Mouse (Mus musculus) G1E (cell line): ENCODE measurements around the gene Frmd5. TPM values are rescaled to one million over a fixed set of nuclear protein-coding genes. Genes with fewer than 3 reads are reported as not detected.
A peak's percentile ranks its signal among the peaks of the same experiment; 100 is the strongest.

Experiments used
- ATAC-seq: 2 replicates; pipeline ENCODE4 v1.8.0; 2016; ENCODE audit warnings: mild to moderate bottlenecking; ENCODE audit not compliant: insufficient number of reproducible peaks, poor library complexity, low FRiP score, severe bottlenecking; ENCODE audit errors: extremely low read depth
- DNase-seq: peaks from one replicate; pipeline ENCODE4 v3.0.0; 2012; ENCODE audit warnings: low spot score
- H3K27me3 ChIP-seq: 2 replicates; pipeline ENCODE4 v1.6.1; 2012; ENCODE audit warnings: mild to moderate bottlenecking, low read length, inconsistent platforms; ENCODE audit not compliant: insufficient read depth
- H3K36me3 ChIP-seq: replicated peaks from 2 replicates; pipeline ENCODE3; 2012; ENCODE audit warnings: mild to moderate bottlenecking, inconsistent platforms
- H3K4me1 ChIP-seq: 2 replicates; pipeline ENCODE4 v1.6.1; 2012; ENCODE audit warnings: low read depth, low read length, inconsistent platforms, mixed read lengths; ENCODE audit not compliant: insufficient read depth
- H3K4me3 ChIP-seq: 2 replicates; pipeline ENCODE4 v1.5.1; 2012; ENCODE audit warnings: low read depth, mild to moderate bottlenecking, inconsistent platforms, low read length, moderate library complexity, mixed read lengths
- H3K9me3 ChIP-seq: replicated peaks from 2 replicates; pipeline ENCODE4 v1.6.1; 2012; ENCODE audit warnings: inconsistent platforms
- CTCF ChIP-seq: IDR thresholded peaks from 2 replicates; pipeline ENCODE4 v1.5.1; 2012; ENCODE audit warnings: low read depth, low read length, inconsistent platforms, mixed read lengths
- GATA1 ChIP-seq: IDR thresholded peaks from 2 replicates; pipeline ENCODE4 v1.6.1; 2012; ENCODE audit warnings: borderline replicate concordance, low read length, inconsistent platforms, mixed read lengths
- GATA2 ChIP-seq: IDR thresholded peaks from 2 replicates; pipeline ENCODE4 v1.6.1; 2012; ENCODE audit warnings: low read depth, low read length, inconsistent platforms, borderline replicate concordance
- POLR2AphosphoS5 ChIP-seq: IDR thresholded peaks from 2 replicates; pipeline ENCODE4 v1.6.1; 2012; ENCODE audit warnings: low read depth, low read length, inconsistent platforms; ENCODE audit not compliant: insufficient replicate concordance
- TAL1 ChIP-seq: conservative IDR thresholded peaks from 2 replicates; pipeline ENCODE4 v1.6.1; 2012; ENCODE audit warnings: low read depth, low read length, inconsistent platforms, mixed read lengths
- polyA plus RNA-seq: library from polyadenylated mRNA; stranded (reverse); fragments of >175 nt; gene quantifications from 2 replicates; pipeline ENCODE4 v1.2.3, GENCODE M21; 2012
- total RNA-seq, 2 experiments: library from RNA; stranded (forward) in 1 of 2; stranded (reverse) in 1 of 2; fragments of 200-1000 nt in 1 of 2; fragments of >200 nt in 1 of 2; fragmentation: Nextera tagmentation in 1 of 2; gene quantifications; 2 replicates each; pipeline ENCODE4 v1.2.3; 2014 to 2017

Gene Frmd5
- total and polyA plus RNA-seq, 3 experiments = 12.8 to 79.4 (median 20.6) TPM

- H3K27me3 ChIP-seq = no peaks in the 10 kb centered on the region
- no peaks in the 10 kb centered on the region for H3K36me3 ChIP-seq
- no peak overlapping the region for H3K4me3 ChIP-seq
- H3K9me3 ChIP-seq = no peaks in the 10 kb centered on the region
- H3K4me1 ChIP-seq = peaks cover 6% of the 10 kb centered on the region
- DNase-seq (peak; percentile 9), ATAC-seq (no peak)
- TF ChIP-seq GATA2 (no peak), CTCF (peak; percentile 32; the same call in 1 of the 2 replicates)
Observed at GRCm38 (mm10) chr2:121695436-121695835, 111.5 kb downstream of the Frmd5 start.

- no peaks in the 10 kb centered on the region for H3K36me3 ChIP-seq
- ATAC-seq = no peak
- no peak for TF ChIP-seq POLR2AphosphoS5
Observed at GRCm38 (mm10) chr2:121688107-121688506, 118.8 kb downstream of the Frmd5 start.

DNA sequence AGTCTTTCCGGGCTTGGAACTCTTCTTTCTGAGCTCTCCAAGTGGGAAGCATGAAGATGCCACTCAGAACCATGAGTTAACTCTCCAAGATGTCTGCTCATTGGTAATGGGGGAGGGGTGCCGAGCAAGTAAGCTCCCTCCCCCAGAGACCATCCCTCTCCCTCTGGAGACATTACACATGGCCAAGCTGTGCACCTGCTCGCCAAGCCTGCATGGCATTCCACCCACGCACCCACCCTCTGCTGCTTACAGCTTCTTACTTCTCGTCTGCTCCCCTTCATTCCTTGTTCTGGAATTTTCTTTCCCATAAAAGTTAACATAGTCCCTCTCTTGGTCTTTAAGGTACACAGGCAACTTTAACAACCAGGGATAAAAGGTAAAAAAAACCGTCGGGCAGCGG lies 123.3 kb downstream of the Frmd5 start:
- TF ChIP-seq CTCF (no peak), GATA2 (no peak), GATA1 (no peak), POLR2AphosphoS5 (no peak), TAL1 (no peak)
- ATAC-seq (peak; percentile 22; the same call in 1 of the 2 replicates), DNase-seq (no peak)

More at GRCm38 (mm10) chr2:121688107-121688506, 118.8 kb downstream of the Frmd5 start:
- Histone ChIP-seq H3K4me3 (no peak overlapping the region), H3K27me3 (no peaks in the 10 kb centered on the region; the same call in 1 of the 2 replicates), H3K9me3 (no peaks in the 10 kb centered on the region), H3K4me1 (peaks cover 9% of the 10 kb centered on the region)
- no peak for DNase-seq

DNA sequence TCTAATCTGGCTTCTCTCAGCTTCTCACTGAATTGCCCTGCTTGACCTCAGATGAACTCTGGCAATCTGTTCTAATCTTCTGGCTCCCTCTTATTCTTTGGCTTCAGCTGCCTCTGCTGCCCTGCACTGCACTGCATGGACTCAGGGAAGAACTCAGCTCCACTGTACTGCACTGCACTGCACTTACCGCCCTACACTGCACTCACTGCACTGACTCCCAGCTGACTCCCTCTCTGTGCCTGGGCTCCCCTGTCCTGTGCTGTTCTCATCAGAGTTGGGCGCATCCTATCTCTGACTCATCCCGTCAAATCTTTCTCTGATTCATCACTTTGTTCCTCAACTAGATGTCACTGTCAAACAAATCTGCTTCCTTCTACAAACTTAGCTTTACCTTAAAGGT lies 124.5 kb downstream of the Frmd5 start:
- H3K27me3 ChIP-seq = no peaks in the 10 kb centered on the region; the same call in 1 of the 2 replicates
- peaks cover 3% of the 10 kb centered on the region for H3K9me3 ChIP-seq
- ATAC-seq (no peak), DNase-seq (no peak)
- no peaks in the 10 kb centered on the region for H3K36me3 ChIP-seq
- H3K4me1 ChIP-seq = peaks cover 18% of the 10 kb centered on the region
- no peak for TF ChIP-seq TAL1
- TF ChIP-seq GATA2 = no peak
- no peak for TF ChIP-seq CTCF
- no peak overlapping the region for H3K4me3 ChIP-seq

More for the DNA sequence above, 123.3 kb downstream of the Frmd5 start:
- H3K27me3 ChIP-seq = no peaks in the 10 kb centered on the region; the same call in 1 of the 2 replicates
- H3K4me3 ChIP-seq = no peak overlapping the region
- H3K9me3 ChIP-seq = peaks cover 3% of the 10 kb centered on the region
- peaks cover 13% of the 10 kb centered on the region for H3K4me1 ChIP-seq
- no peaks in the 10 kb centered on the region for H3K36me3 ChIP-seq

- DNase-seq (no peak), ATAC-seq (no peak)
- H3K9me3 ChIP-seq = peaks cover 3% of the 10 kb centered on the region
- H3K27me3 ChIP-seq = no peaks in the 10 kb centered on the region; the same call in 1 of the 2 replicates
- H3K4me3 ChIP-seq = no peak overlapping the region
- peaks cover 18% of the 10 kb centered on the region for H3K4me1 ChIP-seq
- no peaks in the 10 kb centered on the region for H3K36me3 ChIP-seq
- no peak for TF ChIP-seq GATA1
- no peak for TF ChIP-seq GATA2
- no peak for TF ChIP-seq CTCF
- no peak for TF ChIP-seq POLR2AphosphoS5
- TF ChIP-seq TAL1 = no peak
Observed at GRCm38 (mm10) chr2:121679711-121680110, 127.2 kb downstream of the Frmd5 start.

DNA sequence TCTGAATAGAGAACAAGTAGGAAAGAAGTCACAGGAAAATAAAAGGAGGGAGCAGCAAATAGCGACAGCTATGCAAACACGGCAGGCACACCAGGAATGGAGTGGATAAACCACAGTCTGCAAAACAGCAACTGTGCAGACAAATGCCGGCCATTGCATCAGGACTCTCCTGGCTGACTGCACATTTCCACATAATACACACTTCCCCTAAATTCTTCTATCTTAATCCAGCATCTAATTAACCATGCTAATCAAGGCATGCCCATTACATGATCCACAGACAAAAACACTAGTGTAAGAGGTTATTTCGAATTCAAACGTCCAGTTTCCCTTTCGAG lies 129.3 kb downstream of the Frmd5 start:
- no peak for DNase-seq
- H3K27me3 ChIP-seq = no peaks in the 10 kb centered on the region; the same call in 1 of the 2 replicates
- peaks cover 12% of the 10 kb centered on the region for H3K4me1 ChIP-seq
- H3K4me3 ChIP-seq = no peak overlapping the region
- ATAC-seq = no peak
- TF ChIP-seq GATA2 = no peak
- TF ChIP-seq GATA1 = no peak
- TF ChIP-seq TAL1 = no peak
- TF ChIP-seq CTCF = no peak
- no peak for TF ChIP-seq POLR2AphosphoS5
- peaks cover 3% of the 10 kb centered on the region for H3K9me3 ChIP-seq
- no peaks in the 10 kb centered on the region for H3K36me3 ChIP-seq

- TF ChIP-seq TAL1 (no peak), POLR2AphosphoS5 (no peak), CTCF (no peak), GATA2 (no peak), GATA1 (no peak)
- H3K9me3 ChIP-seq = no peaks in the 10 kb centered on the region
- H3K27me3 ChIP-seq = no peaks in the 10 kb centered on the region; the same call in 1 of the 2 replicates
- H3K4me3 ChIP-seq = no peak overlapping the region
- no peaks in the 10 kb centered on the region for H3K36me3 ChIP-seq
- H3K4me1 ChIP-seq = peaks cover 8% of the 10 kb centered on the region; the same call in 1 of the 2 replicates
- DNase-seq = no peak
- no peak for ATAC-seq
Observed at GRCm38 (mm10) chr2:121676951-121677648, 129.8 kb downstream of the Frmd5 start.
